Comparison of ENCODE assay signal across 17 mouse cellular contexts in genomic region chr16:57508351-57508750, GRCm38 (mm10).
"Had no signal": no experiment of that assay in that cellular context is flagged by ENCODE, and none has a peak within 500 bp of the region (broad histone marks: within the 10 kb centered on the region; RNA-seq: fewer than 3 reads in every experiment).

No protein-coding gene starts in this region.

- H3K9me3 ChIP-seq: kidney, embryonic 15.5 days; liver, embryonic 13.5 days; midbrain, embryonic 12.5 days; midbrain, embryonic 15.5 days; neural tube, embryonic 12.5 days; neural tube, embryonic 15.5 days had no signal

- H3K9ac ChIP-seq: kidney, embryonic 15.5 days; liver, embryonic 13.5 days; midbrain, embryonic 12.5 days; midbrain, embryonic 15.5 days; neural tube, embryonic 12.5 days; neural tube, embryonic 15.5 days had no signal

- H3K36me3 ChIP-seq: kidney, embryonic 15.5 days; liver, embryonic 13.5 days; midbrain, embryonic 12.5 days; midbrain, embryonic 15.5 days; neural tube, embryonic 12.5 days; neural tube, embryonic 15.5 days had no signal

- DNase-seq: kidney, adult 11 months; kidney, adult 8-10 months; kidney, postnatal 10 days; kidney, postnatal 36 days; layer of hippocampus, postnatal 36 days; liver, embryonic 13.5 days; lung, adult 2 months; lung, postnatal 36 days; right cerebral cortex, postnatal 25 days; thymus, adult 2 months; thymus, postnatal 14 days had no signal

- H3K27ac ChIP-seq: kidney, embryonic 15.5 days; left cerebral cortex, adult 2 months; liver, embryonic 13.5 days; midbrain, embryonic 12.5 days; midbrain, embryonic 15.5 days; neural tube, embryonic 12.5 days; neural tube, embryonic 15.5 days had no signal

- ATAC-seq: midbrain, embryonic 15.5 days had no signal

- H3K27me3 ChIP-seq: kidney, embryonic 15.5 days; liver, embryonic 13.5 days; midbrain, embryonic 12.5 days; midbrain, embryonic 15.5 days; neural tube, embryonic 12.5 days; neural tube, embryonic 15.5 days had no signal

- H3K4me2 ChIP-seq: kidney, embryonic 15.5 days; liver, embryonic 13.5 days; midbrain, embryonic 12.5 days; midbrain, embryonic 15.5 days; neural tube, embryonic 12.5 days; neural tube, embryonic 15.5 days had no signal

- H3K4me3 ChIP-seq: kidney, embryonic 15.5 days; left cerebral cortex, adult 2 months; liver, embryonic 13.5 days; midbrain, embryonic 12.5 days; midbrain, embryonic 15.5 days; neural tube, embryonic 12.5 days; neural tube, embryonic 15.5 days had no signal

- H3K4me1 ChIP-seq: liver, embryonic 13.5 days; midbrain, embryonic 12.5 days; midbrain, embryonic 15.5 days; neural tube, embryonic 12.5 days; neural tube, embryonic 15.5 days had no signal
